Mouse (Mus musculus): Measurements from ENCODE around the gene March1.
"Not testable (repeated sequence)": the region's sequence is repeated elsewhere in the genome, so short reads cannot be mapped to it uniquely, and the experiment has no call there.

The March1 gene

GRCm38 (mm10) chr8:66270116-66270515 lies 652.4 kb downstream of the March1 start:
- DNase-seq (ENCODE audit: low read depth, low spot score) = no peak

- DNase-seq (ENCODE audit: low read depth, low spot score) = no peak
These were observed 700.1 kb downstream of the March1 start for GRCm38 (mm10) chr8:66317824-66318223.

- DNase-seq (ENCODE audit: low read depth, low spot score) = no peak
These were observed 705.5 kb downstream of the March1 start for GRCm38 (mm10) chr8:66323045-66323807.

GRCm38 (mm10) chr8:66326396-66326795 lies 708.7 kb downstream of the March1 start:
- no peak for DNase-seq (ENCODE audit: low read depth, low spot score)

- DNase-seq (ENCODE audit: low read depth, low spot score) = no peak
These were observed 714.5 kb downstream of the March1 start for GRCm38 (mm10) chr8:66332206-66332605.

GRCm38 (mm10) chr8:66334265-66334664 lies 716.6 kb downstream of the March1 start:
- no peak for DNase-seq (ENCODE audit: low read depth, low spot score)

GRCm38 (mm10) chr8:66339551-66339950 lies 721.9 kb downstream of the March1 start:
- DNase-seq (ENCODE audit: low read depth, low spot score) = no peak

GRCm38 (mm10) chr8:66342928-66343327 lies 725.2 kb downstream of the March1 start:
- DNase-seq (ENCODE audit: low read depth, low spot score) = no peak

GRCm38 (mm10) chr8:66362882-66363801 lies 745.4 kb downstream of the March1 start:
- no peak for DNase-seq (ENCODE audit: low read depth, low spot score)

GRCm38 (mm10) chr8:66383694-66384373 lies 766.1 kb downstream of the March1 start:
- DNase-seq (ENCODE audit: low read depth, low spot score) = no peak

GRCm38 (mm10) chr8:66386008-66386407 lies 768.3 kb downstream of the March1 start:
- no peak for DNase-seq (ENCODE audit: low read depth, low spot score)

GRCm38 (mm10) chr8:66388693-66389092 lies 771.0 kb downstream of the March1 start:
- no peak for DNase-seq (ENCODE audit: low read depth, low spot score)

GRCm38 (mm10) chr8:66391554-66391953 lies 773.9 kb downstream of the March1 start:
- no peak for DNase-seq (ENCODE audit: low read depth, low spot score)

GRCm38 (mm10) chr8:66392900-66393299 lies 775.2 kb downstream of the March1 start:
- no peak for DNase-seq (ENCODE audit: low read depth, low spot score)

- no peak for DNase-seq (ENCODE audit: low read depth, low spot score)
These were observed 776.4 kb downstream of the March1 start for GRCm38 (mm10) chr8:66394148-66394547.

- DNase-seq (ENCODE audit: low read depth, low spot score) = no peak
These were observed 780.1 kb downstream of the March1 start for GRCm38 (mm10) chr8:66397811-66398210.

GRCm38 (mm10) chr8:66400050-66400449 lies 782.4 kb downstream of the March1 start:
- DNase-seq (ENCODE audit: low read depth, low spot score) = no peak

- no peak for DNase-seq (ENCODE audit: low read depth, low spot score)
These were observed 787.2 kb downstream of the March1 start for GRCm38 (mm10) chr8:66404711-66405414.

GRCm38 (mm10) chr8:66405796-66406195 lies 788.1 kb downstream of the March1 start:
- not testable (repeated sequence) for DNase-seq (ENCODE audit: low read depth, low spot score)

- no peak for DNase-seq (ENCODE audit: low read depth, low spot score)
These were observed 789.1 kb downstream of the March1 start for GRCm38 (mm10) chr8:66406596-66407361.

Measured in CD4-positive, CD25-positive, alpha-beta regulatory T cell, adult 2 months (primary cell).